Mouse (Mus musculus) liver, embryonic 14.5 days (tissue): ENCODE measurements at regions not wholly inside any gene's neighbourhood (a gene's known extent, or its start where the extent isn't known, plus 50 kb on each side); places are given as distances from the start of the nearest gene placed in this dataset.

Source experiments
- ATAC-seq: fragments of 200-750 bp; cut with Nextera tagmentation; 2 replicates; pipeline ENCODE4 v1.8.0; 2017; ENCODE audit warnings: moderate number of reproducible peaks, mild to moderate bottlenecking, moderate library complexity; ENCODE audit not compliant: insufficient read depth
- DNase-seq, 3 experiments: peaks; one replicate each; pipeline ENCODE4 v3.0.0-alpha.2; 2012 to 2013; ENCODE audit warnings: low read depth in 3 of 3, low spot score in 3 of 3
- H3K27ac ChIP-seq: fragments of 300-500 bp; sonication (generic); 2 replicates; pipeline ENCODE4 v1.5.1; 2014; ENCODE audit warnings: moderate library complexity, mild to moderate bottlenecking, control low read depth, inconsistent platforms
- H3K27me3 ChIP-seq: fragments of 300-500 bp; sonication (generic); 2 replicates; pipeline ENCODE4 v1.6.1; 2014; ENCODE audit warnings: mild to moderate bottlenecking, low read length, moderate library complexity; ENCODE audit not compliant: control insufficient read depth, insufficient read depth
- H3K36me3 ChIP-seq: fragments of 300-500 bp; sonication (generic); replicated peaks from 2 replicates; pipeline ENCODE4 v1.6.1; 2014; ENCODE audit warnings: low read depth; ENCODE audit not compliant: control insufficient read depth, insufficient read depth
- H3K4me1 ChIP-seq, 2 experiments: fragments of 200-500 bp in 1 of 2; fragments of 300-500 bp in 1 of 2; sonication (generic) in 1 of 2; replicated peaks; 2 replicates each; pipeline ENCODE4 v1.6.1; 2012 to 2014; ENCODE audit warnings: antibody characterized with exemption in 1 of 2, inconsistent platforms in 1 of 2, low read length in 1 of 2; ENCODE audit not compliant: control insufficient read depth in 2 of 2, insufficient read depth in 2 of 2
- H3K4me2 ChIP-seq: fragments of 300-500 bp; sonication (generic); 2 replicates; pipeline ENCODE4 v1.6.1; 2014; ENCODE audit warnings: low read depth, mild to moderate bottlenecking, control low read depth, moderate library complexity
- H3K4me3 ChIP-seq, 2 experiments: fragments of 200-500 bp in 1 of 2; fragments of 300-500 bp in 1 of 2; sonication (generic) in 1 of 2; 2 replicates each; pipeline ENCODE4 v1.5.1; 2012 to 2014; ENCODE audit warnings: low read depth in 2 of 2, low read length in 2 of 2, mild to moderate bottlenecking in 2 of 2, control low read depth in 1 of 2, inconsistent platforms in 1 of 2, moderate library complexity in 1 of 2; ENCODE audit not compliant: insufficient read depth in 1 of 2
- H3K9ac ChIP-seq: fragments of 300-500 bp; sonication (generic); replicated peaks from 2 replicates; pipeline ENCODE4 v1.6.1; 2014; ENCODE audit warnings: mild to moderate bottlenecking, control low read depth, moderate library complexity
- H3K9me3 ChIP-seq: fragments of 300-500 bp; sonication (generic); 2 replicates; pipeline ENCODE4 v1.6.1; 2016; ENCODE audit warnings: low read length, mixed read lengths; ENCODE audit not compliant: control insufficient read depth
- CTCF ChIP-seq: IDR thresholded peaks from 2 replicates; pipeline ENCODE4 v1.5.1; 2016; ENCODE audit warnings: antibody characterized with exemption, low read depth, control low read depth
- EP300 ChIP-seq: IDR thresholded peaks from 2 replicates; pipeline ENCODE4 v1.6.1; 2016; ENCODE audit warnings: antibody characterized with exemption, low read depth
- WGBS: fragments of 180-500 bp; shearing (Covaris S2); extraction: QIAGEN DNeasy Blood & Tissue Kit; methylation state at CpG from one replicate; pipeline ENCODE4 v1.1.7; 2014; ENCODE audit not compliant: insufficient replicate concordance; 5-methylcytosine and 5-hydroxymethylcytosine counted together

DNA sequence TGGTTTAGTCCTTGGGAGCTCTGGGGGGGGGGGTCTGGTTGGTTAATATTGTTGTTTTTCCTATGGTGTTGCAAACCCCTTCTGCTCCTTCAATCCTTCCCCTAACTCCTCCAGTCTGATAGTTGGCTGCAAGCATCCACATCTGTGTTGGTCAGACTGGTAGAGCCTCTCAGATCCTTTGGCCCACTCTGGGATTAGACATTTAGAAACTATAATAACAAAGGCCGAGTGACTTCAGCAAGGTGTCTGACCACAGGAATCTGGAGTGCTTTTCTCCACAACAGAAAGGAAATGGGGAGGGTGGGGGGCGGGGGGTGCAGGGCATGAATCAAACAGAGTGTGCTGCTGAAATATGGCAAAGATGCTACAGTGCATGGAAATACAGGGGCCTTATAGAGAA, 301.4 kb upstream of the Eci2 start:
- TF ChIP-seq CTCF, result no peak
- TF ChIP-seq EP300, result no peak
- no peak for DNase-seq
- Histone ChIP-seq H3K36me3 (no peaks in the 10 kb centered on the region), H3K27ac (no peak overlapping the region), H3K9ac (no peak overlapping the region), H3K4me3 (no peak overlapping the region), H3K27me3 (no peaks in the 10 kb centered on the region), H3K4me1 (no peaks in the 10 kb centered on the region), H3K9me3 (no peaks in the 10 kb centered on the region), H3K4me2 (no peak overlapping the region)
- no peak for ATAC-seq
- WGBS, result 29% methylated on average over 2 of the region's 2 CpGs

DNA sequence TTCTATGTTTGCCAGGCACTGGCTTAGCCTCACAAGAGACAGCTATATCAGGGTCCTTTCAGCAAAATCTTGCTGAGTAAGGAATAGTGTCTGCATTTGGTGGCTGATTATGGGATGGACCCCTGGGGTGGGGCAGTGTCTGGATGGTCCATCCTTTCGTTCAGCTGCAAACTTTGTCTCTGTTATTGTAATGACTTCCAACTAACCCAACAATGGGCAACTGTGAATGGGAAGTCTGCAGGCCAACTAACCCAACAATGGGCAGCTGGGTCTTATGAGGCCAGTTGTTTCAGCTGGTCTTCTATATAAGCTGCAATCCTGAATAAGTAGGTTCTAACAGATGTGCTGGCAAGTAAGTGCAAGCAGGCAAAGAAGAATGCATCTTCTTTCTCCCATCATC, 304.0 kb upstream of the Eci2 start:
- Histone ChIP-seq H3K4me3 (no peak overlapping the region), H3K4me2 (no peak overlapping the region), H3K9me3 (no peaks in the 10 kb centered on the region), H3K36me3 (no peaks in the 10 kb centered on the region), H3K27ac (no peak overlapping the region), H3K9ac (no peak overlapping the region), H3K27me3 (no peaks in the 10 kb centered on the region), H3K4me1 (no peaks in the 10 kb centered on the region)
- TF ChIP-seq EP300 (no peak), CTCF (no peak)
- 67% methylated on average over 1 of the region's 1 CpGs for WGBS
- DNase-seq, result no peak
- ATAC-seq, result no peak

DNA sequence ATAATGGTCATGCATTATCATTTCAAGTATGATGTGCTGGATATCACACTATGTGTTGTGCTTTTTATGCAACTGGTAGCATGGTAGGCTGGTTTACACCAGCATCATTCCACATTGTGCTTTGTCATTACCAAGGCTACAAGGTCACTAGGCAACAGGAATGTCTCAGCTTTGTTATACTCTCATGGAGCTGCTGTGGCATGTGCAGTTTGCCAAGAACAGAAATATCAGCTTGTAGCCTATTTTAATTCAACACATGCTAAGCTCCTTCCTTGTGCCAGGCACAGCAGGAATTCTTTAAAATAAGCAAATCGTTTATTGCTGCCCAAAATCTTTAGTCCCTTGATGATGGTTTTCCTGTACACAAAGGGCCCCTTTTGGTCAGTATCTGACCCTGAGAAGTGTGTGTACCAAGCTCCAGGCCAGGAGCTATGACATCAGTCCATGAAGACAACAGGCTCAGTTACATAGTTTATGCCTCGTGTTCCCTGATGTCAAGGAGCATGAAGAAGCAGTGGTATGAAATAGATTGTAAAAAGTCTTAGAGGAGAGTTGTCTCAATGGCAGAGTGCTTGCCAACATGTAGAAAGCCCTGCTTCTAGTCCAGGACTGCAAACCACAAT, 314.0 kb upstream of the Cdyl start:
- WGBS, result 42% methylated on average over 2 of the region's 2 CpGs
- DNase-seq (no peak), ATAC-seq (no peak)
- Histone ChIP-seq H3K9ac (no peak overlapping the region), H3K27me3 (no peaks in the 10 kb centered on the region), H3K9me3 (no peaks in the 10 kb centered on the region), H3K27ac (no peak overlapping the region), H3K4me3 (no peak overlapping the region), H3K36me3 (no peaks in the 10 kb centered on the region), H3K4me2 (no peak overlapping the region), H3K4me1 (no peaks in the 10 kb centered on the region)
- TF ChIP-seq CTCF (no peak), EP300 (no peak)

DNA sequence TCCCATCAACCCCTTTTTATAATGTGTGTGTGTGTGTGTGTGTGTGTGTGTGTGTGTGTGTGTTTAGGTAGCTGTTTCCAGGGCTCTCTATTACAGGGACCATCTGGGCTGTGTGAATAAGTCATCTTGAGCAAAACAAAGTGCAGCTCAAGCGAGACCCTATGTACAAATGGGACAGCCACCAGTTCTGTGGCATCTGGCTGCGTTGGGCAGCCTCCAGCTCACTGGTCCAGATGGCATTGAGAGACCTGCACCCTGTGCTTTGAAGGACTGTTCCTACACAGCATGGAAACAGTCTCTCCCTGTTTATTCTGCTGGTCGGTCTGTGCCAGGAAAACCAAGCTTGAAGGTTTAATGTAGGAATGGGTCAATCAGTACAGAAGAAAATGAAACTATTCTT, 311.4 kb upstream of the Cdyl start:
- Histone ChIP-seq H3K36me3 (no peaks in the 10 kb centered on the region), H3K27me3 (no peaks in the 10 kb centered on the region), H3K4me3 (no peak overlapping the region), H3K9ac (no peak overlapping the region), H3K27ac (no peak overlapping the region), H3K9me3 (no peaks in the 10 kb centered on the region), H3K4me2 (no peak overlapping the region), H3K4me1 (no peaks in the 10 kb centered on the region)
- TF ChIP-seq CTCF (no peak), EP300 (no peak)
- ATAC-seq (no peak), DNase-seq (no peak)
- 56% methylated on average over 3 of the region's 3 CpGs for WGBS

DNA sequence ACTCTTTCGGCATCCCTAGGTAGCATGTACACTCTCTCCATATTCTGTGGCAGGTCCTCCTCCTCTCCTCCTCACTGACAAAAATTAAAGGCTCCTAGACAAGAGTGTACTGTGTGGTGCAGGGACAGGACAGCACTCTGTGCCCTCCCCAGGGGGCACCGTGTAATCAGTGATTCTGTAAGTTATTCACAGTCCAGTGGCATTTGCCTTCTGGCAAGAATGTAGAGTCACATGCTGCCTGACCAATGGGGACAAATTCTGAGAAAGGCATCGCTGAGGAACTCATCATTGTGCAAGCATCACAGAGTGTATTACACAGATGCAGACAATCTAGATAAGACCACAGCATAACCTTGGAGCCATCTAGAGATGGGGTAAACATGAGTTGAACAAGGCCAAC, 300.3 kb upstream of the Cdyl start:
- DNase-seq, result no peak
- Histone ChIP-seq H3K9me3 (no peaks in the 10 kb centered on the region), H3K4me2 (no peak overlapping the region), H3K36me3 (no peaks in the 10 kb centered on the region), H3K27me3 (no peaks in the 10 kb centered on the region), H3K9ac (no peak overlapping the region), H3K4me3 (no peak overlapping the region), H3K4me1 (no peaks in the 10 kb centered on the region), H3K27ac (no peak overlapping the region)
- WGBS, result 62% methylated on average over 3 of the region's 3 CpGs
- ATAC-seq, result no peak
- TF ChIP-seq CTCF (no peak), EP300 (no peak)
